Mouse (Mus musculus) lung, adult 2 months (tissue): ENCODE data around the gene Mlh3.

Experiments
- CTCF ChIP-seq: fragments of 200-500 bp; IDR thresholded peaks from 2 replicates; pipeline ENCODE4 v1.5.1; 2011; ENCODE audit warnings: mild to moderate bottlenecking, low read length, control low read depth; ENCODE audit not compliant: insufficient read depth
- POLR2A ChIP-seq: fragments of 200-500 bp; IDR thresholded peaks from 2 replicates; pipeline ENCODE4 v1.6.1; 2011; ENCODE audit warnings: low read depth, mild to moderate bottlenecking, control low read depth, low read length, borderline replicate concordance; ENCODE audit errors: extremely low read depth

GRCm38 (mm10) chr12:85289157-85290000 lies 19.0 kb upstream of the Mlh3 start:
- TF ChIP-seq CTCF = no peak
- 0 out of 2 replicates have a peak, but pooled peaks have one; percentile 22 for TF ChIP-seq POLR2A
